Mouse (Mus musculus) large intestine, adult 2 months (tissue): ENCODE measurements at regions not wholly inside any gene's neighbourhood (a gene's known extent, or its start where the extent isn't known, plus 50 kb on each side); places are given as distances from the start of the nearest gene placed in this dataset.

ENCODE experiments used
- DNase-seq: peaks from one replicate; pipeline ENCODE4 v3.0.0-alpha.2; 2012; ENCODE audit warnings: low read depth, low spot score
- WGBS: fragments of 180-500 bp; shearing (Covaris S2); methylation state at CpG from one replicate; pipeline ENCODE4 v1.1.7; 2018; 5-methylcytosine and 5-hydroxymethylcytosine counted together

DNA sequence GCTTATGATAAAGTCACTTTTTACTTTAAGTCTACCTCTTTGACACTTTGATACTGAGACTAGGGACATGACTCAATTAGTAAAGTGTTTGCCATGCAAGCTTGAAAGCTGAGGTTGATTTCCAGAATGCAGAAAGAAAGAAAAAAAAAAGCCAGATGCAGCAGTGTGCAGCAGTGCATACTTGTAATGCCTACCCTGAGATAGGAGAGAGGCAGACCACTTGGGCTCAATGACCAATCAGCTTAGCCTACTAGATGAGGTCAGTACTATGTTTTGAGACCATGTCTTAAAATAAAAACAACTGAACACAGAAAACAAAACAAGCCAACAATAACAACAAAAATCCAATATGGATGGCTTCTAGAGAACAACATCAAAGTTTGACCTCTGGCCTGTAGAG is 81.4 kb upstream of the Zpld1 start:
- no peak for DNase-seq

DNA sequence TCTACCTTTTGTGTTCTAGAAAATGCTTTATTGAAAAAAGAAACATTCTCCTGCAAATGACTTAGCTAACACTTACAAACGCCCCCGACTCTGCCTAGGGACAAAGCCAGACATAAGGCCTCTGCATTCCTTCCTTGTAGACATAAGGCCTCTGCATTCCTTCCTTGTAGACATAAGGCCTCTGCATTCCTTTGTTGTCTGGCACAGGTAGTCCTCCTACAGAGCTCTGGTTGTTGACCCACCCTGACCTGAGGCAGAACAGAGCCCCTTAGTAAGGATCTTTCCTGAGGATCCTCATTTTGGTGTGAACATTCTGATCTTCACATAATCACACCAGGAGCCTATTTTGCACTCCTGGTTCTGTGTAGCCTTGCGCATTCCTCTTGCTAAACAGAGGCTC is 80.9 kb upstream of the Zpld1 start:
- WGBS: 42% methylated on average over 3 of the region's 3 CpGs
- DNase-seq: no peak

DNA sequence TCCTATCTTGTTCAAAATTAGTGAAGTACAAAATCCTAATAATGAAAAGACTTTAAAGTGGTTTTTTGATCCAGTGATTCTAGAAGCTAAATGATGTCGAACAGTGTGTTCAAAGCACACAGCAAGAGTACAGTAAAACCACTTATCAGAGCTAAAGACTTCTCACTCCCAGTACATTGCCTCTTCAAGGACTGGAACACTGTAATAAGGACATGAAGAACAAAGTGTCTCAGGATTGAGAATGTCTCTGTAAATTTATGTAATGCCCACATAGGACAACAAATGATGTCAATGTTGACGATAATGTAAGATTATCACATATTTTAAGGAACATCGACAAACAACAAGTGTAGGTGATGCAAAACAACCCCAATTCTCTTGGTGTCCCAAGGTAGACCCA is 78.1 kb upstream of the Zpld1 start:
- DNase-seq: no peak
- WGBS: 93% methylated on average over 3 of the region's 3 CpGs

DNA sequence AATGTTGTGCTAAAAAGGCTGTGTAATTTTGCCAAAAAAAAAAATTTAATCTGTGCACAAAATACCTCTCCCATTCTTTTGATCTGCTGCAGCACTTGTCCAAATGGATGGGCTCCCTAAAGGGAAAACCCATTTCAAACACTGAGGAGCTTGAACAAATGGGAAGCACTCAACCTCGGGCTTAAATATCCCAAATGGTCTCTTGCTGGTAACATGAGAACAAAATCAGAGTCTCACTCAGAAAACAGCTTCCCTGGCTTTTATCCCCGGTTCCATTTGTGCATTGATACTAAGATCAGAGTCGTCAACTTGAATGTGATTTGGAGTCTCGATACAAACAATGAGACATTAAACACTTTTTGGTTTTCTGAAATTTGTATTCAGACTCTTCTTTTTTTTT is 59.9 kb upstream of the Zpld1 start:
- DNase-seq: no peak
- WGBS: 69% methylated on average over 4 of the region's 4 CpGs

DNA sequence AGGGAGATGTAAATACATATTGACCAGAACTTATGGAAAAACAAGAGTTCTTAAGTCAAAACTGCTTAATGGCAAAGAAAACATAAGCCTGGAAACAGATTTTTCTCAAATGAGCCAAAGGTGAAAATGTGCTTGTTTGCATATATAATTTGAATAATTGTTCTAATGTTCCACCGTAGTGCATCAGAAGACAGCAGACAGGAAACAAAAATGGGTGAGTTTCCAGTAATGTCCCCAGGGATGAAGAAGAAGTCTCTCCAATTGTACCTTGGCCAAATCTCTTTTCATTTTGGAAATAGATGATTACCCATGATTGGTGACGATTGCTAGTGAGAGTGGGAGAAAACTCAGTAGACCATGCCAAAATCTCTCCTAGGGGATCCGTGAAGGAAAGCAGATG is 58.3 kb upstream of the Zpld1 start:
- WGBS: 74% methylated on average over 3 of the region's 3 CpGs
- DNase-seq: no peak
